18 mouse cellular contexts compared by ENCODE assay signal in the genomic region with DNA sequence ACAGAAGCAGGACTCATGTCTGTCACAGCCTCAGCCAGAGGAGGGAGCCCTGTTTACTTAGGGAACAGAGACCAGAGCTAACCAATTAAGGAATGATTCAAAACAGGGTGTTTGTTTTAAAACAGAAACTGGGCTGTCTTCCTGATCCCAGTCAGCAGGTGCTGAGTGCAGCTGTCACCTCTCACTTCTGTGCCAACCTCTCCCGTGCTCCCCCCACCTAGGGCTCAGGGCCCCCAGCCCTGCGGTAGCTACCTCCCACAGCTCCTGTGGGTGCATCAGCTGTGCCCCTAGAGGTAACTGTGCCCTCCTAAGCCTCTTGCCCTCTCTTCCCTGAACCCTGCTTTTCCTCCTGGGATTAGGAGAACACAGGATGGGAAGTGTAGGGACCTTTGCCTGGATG.
DNase-seq lines count a peak whose midpoint lies in the region; ATAC-seq and TF ChIP-seq lines count a peak whose summit lies in the region.
"Had no signal": no experiment of that assay in that cellular context is flagged by ENCODE, and none has a peak within 500 bp of the region (broad histone marks: within the 10 kb centered on the region; RNA-seq: fewer than 3 reads in every experiment).

No protein-coding gene starts in this region.

- TF ChIP-seq POLR2A in myocyte (IDR thresholded peaks at IDR 0.05; ENCODE audit: insufficient read length, low read depth): no peak

- no peaks in the 10 kb centered on the region for H3K79me3 ChIP-seq in C2C12 (ENCODE audit: low read depth)

- no peaks in the 10 kb centered on the region for H3K9me3 ChIP-seq in embryonic facial prominence, embryonic 14.5 days (ENCODE audit: control insufficient read depth, low read length)
- peaks cover 6% of the 10 kb centered on the region; the same call in 1 of the 2 replicates for H3K9me3 ChIP-seq in embryonic facial prominence, embryonic 10.5 days
- no peaks in the 10 kb centered on the region for H3K9me3 ChIP-seq in intestine, embryonic 16.5 days (ENCODE audit: control insufficient read depth, low read length)
- H3K9me3 ChIP-seq in intestine, embryonic 15.5 days: no peaks in the 10 kb centered on the region
- H3K9me3 ChIP-seq: heart, embryonic 10.5 days; hindbrain, embryonic 13.5 days had no signal

- WGBS in embryonic facial prominence, embryonic 14.5 days: 43% methylated on average over 2 of the region's 2 CpGs
- 60% methylated on average over 2 of the region's 2 CpGs for WGBS in embryonic facial prominence, embryonic 10.5 days
- WGBS in intestine, embryonic 16.5 days: 58% methylated on average over 2 of the region's 2 CpGs
- WGBS in intestine, embryonic 15.5 days: 44% methylated on average over 2 of the region's 2 CpGs

- DNase-seq in embryonic facial prominence, embryonic 14.5 days (ENCODE audit: low spot score): peak; percentile 48
- no peak for DNase-seq in embryonic facial prominence, embryonic 10.5 days (ENCODE audit: low spot score)
- DNase-seq in urinary bladder, postnatal 36 days (ENCODE audit: low spot score in 2 of 2): no peak
- DNase-seq: adrenal gland, postnatal 14 days; B cell, adult 2 months; cerebellum, postnatal 10 days; gastrocnemius, postnatal 25 days; heart, adult 11 months; heart, postnatal 10 days had no signal

- TF ChIP-seq CTCF in C2C12 (IDR thresholded peaks at IDR 0.05; ENCODE audit: control insufficient read depth, insufficient read depth, insufficient read length): no peak

- no peak overlapping the region for H3K4me3 ChIP-seq in embryonic facial prominence, embryonic 14.5 days (ENCODE audit: low read depth, low read length)
- no peak overlapping the region for H3K4me3 ChIP-seq in embryonic facial prominence, embryonic 10.5 days
- H3K4me3 ChIP-seq in intestine, embryonic 16.5 days (ENCODE audit: low read length): no peak overlapping the region
- H3K4me3 ChIP-seq in intestine, embryonic 15.5 days (replicated peaks): no peak overlapping the region
- no peak overlapping the region for H3K4me3 ChIP-seq in C2C12 (ENCODE audit: insufficient read depth, poor library complexity, severe bottlenecking)
- no peak overlapping the region for H3K4me3 ChIP-seq in myocyte
- H3K4me3 ChIP-seq: heart, embryonic 10.5 days; hindbrain, embryonic 13.5 days had no signal

- H3K4me2 ChIP-seq in embryonic facial prominence, embryonic 14.5 days (ENCODE audit: low read depth, low read length): no peak overlapping the region
- H3K4me2 ChIP-seq in intestine, embryonic 16.5 days (ENCODE audit: low read depth, low read length): no peak overlapping the region
- H3K4me2 ChIP-seq in intestine, embryonic 15.5 days (replicated peaks): no peak overlapping the region
- H3K4me2 ChIP-seq in myocyte (ENCODE audit: low read depth): no peak overlapping the region
- H3K4me2 ChIP-seq: hindbrain, embryonic 13.5 days had no signal

- H3K4me1 ChIP-seq in embryonic facial prominence, embryonic 14.5 days (ENCODE audit: control insufficient read depth, insufficient read depth, low read length): peaks cover 7% of the 10 kb centered on the region; the same call in 1 of the 2 replicates
- peaks cover 24% of the 10 kb centered on the region for H3K4me1 ChIP-seq in embryonic facial prominence, embryonic 10.5 days
- peaks cover 2% of the 10 kb centered on the region; the same call in 1 of the 2 replicates for H3K4me1 ChIP-seq in intestine, embryonic 16.5 days (ENCODE audit: control insufficient read depth, insufficient read depth, low read length)
- 0 out of 2 replicates have a peak, but pooled peaks cover 5% of the 10 kb centered on the region for H3K4me1 ChIP-seq in intestine, embryonic 15.5 days (replicated peaks)

- H3K36me3 ChIP-seq in embryonic facial prominence, embryonic 14.5 days (ENCODE audit: control insufficient read depth, insufficient read depth, low read length): no peaks in the 10 kb centered on the region
- H3K36me3 ChIP-seq in embryonic facial prominence, embryonic 10.5 days (replicated peaks): peaks cover 36% of the 10 kb centered on the region
- no peaks in the 10 kb centered on the region for H3K36me3 ChIP-seq in intestine, embryonic 16.5 days (ENCODE audit: control insufficient read depth, insufficient read depth, low read length)
- no peaks in the 10 kb centered on the region for H3K36me3 ChIP-seq in intestine, embryonic 15.5 days
- H3K36me3 ChIP-seq in C2C12 (ENCODE audit: control insufficient read depth, insufficient read depth): no peaks in the 10 kb centered on the region
- no peaks in the 10 kb centered on the region for H3K36me3 ChIP-seq in myocyte (ENCODE audit: control insufficient read depth, insufficient read depth)
- H3K36me3 ChIP-seq: heart, embryonic 10.5 days; hindbrain, embryonic 13.5 days had no signal

- H3K27me3 ChIP-seq in embryonic facial prominence, embryonic 14.5 days (replicated peaks; ENCODE audit: control insufficient read depth, insufficient read depth, low read length): no peaks in the 10 kb centered on the region
- peaks cover 10% of the 10 kb centered on the region; the same call in 1 of the 2 replicates for H3K27me3 ChIP-seq in embryonic facial prominence, embryonic 10.5 days (replicated peaks; ENCODE audit: low read depth, poor library complexity, severe bottlenecking)
- H3K27me3 ChIP-seq in intestine, embryonic 16.5 days (replicated peaks; ENCODE audit: control insufficient read depth, insufficient read depth, low read length): peaks cover 4% of the 10 kb centered on the region; the same call in 1 of the 2 replicates
- no peaks in the 10 kb centered on the region for H3K27me3 ChIP-seq in intestine, embryonic 15.5 days (replicated peaks)
- H3K27me3 ChIP-seq in C2C12 (ENCODE audit: control insufficient read depth, insufficient read depth, insufficient read length) (peaks cover 24% of the 10 kb centered on the region), myocyte (ENCODE audit: control insufficient read depth, insufficient read depth, insufficient read length) (peaks cover 21% of the 10 kb centered on the region)
- H3K27me3 ChIP-seq: hindbrain, embryonic 13.5 days; Patski had no signal

- ATAC-seq in embryonic facial prominence, embryonic 14.5 days (ENCODE audit: low read depth): peak; percentile 37; the same call in 1 of the 2 replicates
- no peak for ATAC-seq in intestine, embryonic 16.5 days
- no peak for ATAC-seq in intestine, embryonic 15.5 days
- ATAC-seq: activated CD4-positive, CD25-positive, alpha-beta regulatory T cell, adult 4 months; hindbrain, postnatal 0 days; Patski had no signal

- no peak overlapping the region for H3K27ac ChIP-seq in embryonic facial prominence, embryonic 14.5 days (replicated peaks; ENCODE audit: low read depth, low read length)
- no peak overlapping the region for H3K27ac ChIP-seq in embryonic facial prominence, embryonic 10.5 days (replicated peaks)
- no peak overlapping the region for H3K27ac ChIP-seq in intestine, embryonic 16.5 days (ENCODE audit: low read length)
- no peak overlapping the region for H3K27ac ChIP-seq in intestine, embryonic 15.5 days
- H3K27ac ChIP-seq: heart, embryonic 10.5 days; hindbrain, embryonic 13.5 days; hindbrain, postnatal 0 days had no signal

- no peaks in the 10 kb centered on the region for H3K79me2 ChIP-seq in C2C12 (ENCODE audit: control insufficient read depth, insufficient read depth)
- H3K79me2 ChIP-seq in myocyte (ENCODE audit: control insufficient read depth, insufficient read depth): no peaks in the 10 kb centered on the region

- H3K9ac ChIP-seq in embryonic facial prominence, embryonic 14.5 days (ENCODE audit: low read depth, low read length): no peak overlapping the region
- H3K9ac ChIP-seq in intestine, embryonic 16.5 days (ENCODE audit: low read depth, low read length): peak overlapping the region; percentile 21; the same call in 1 of the 2 replicates
- no peak overlapping the region for H3K9ac ChIP-seq in intestine, embryonic 15.5 days
- H3K9ac ChIP-seq: hindbrain, embryonic 13.5 days had no signal

- no peak overlapping the region for H3ac ChIP-seq in C2C12 (ENCODE audit: control insufficient read depth, insufficient read length, low read depth)
- no peak overlapping the region for H3ac ChIP-seq in myocyte (ENCODE audit: control insufficient read depth, insufficient read length)

TF ChIP-seq in C2C12, 6 proteins besides CTCF, POLR2A, EP300 and RAD21:
- TF ChIP-seq CEBPB (IDR thresholded peaks at IDR 0.05; ENCODE audit: low read depth) (no peak), MYOD1 (IDR thresholded peaks at IDR 0.05; ENCODE audit: control insufficient read depth, insufficient read length, low read depth) (peak; percentile 81), MAX (IDR thresholded peaks at IDR 0.05) (no peak), MYOG (IDR thresholded peaks at IDR 0.05; ENCODE audit: control insufficient read depth, extremely low read depth, insufficient read length) (no peak), FOSL1 (IDR thresholded peaks at IDR 0.05; ENCODE audit: insufficient read depth, low read length, poor library complexity, severe bottlenecking) (no peak)
TF ChIP-seq in C2C12: peak in this region for 1.

TF ChIP-seq in myocyte, 11 proteins besides CTCF, POLR2A, EP300 and RAD21:
- peak; percentile 9 for TF ChIP-seq TCF12 (IDR thresholded peaks at IDR 0.05; ENCODE audit: insufficient read depth, poor library complexity, severe bottlenecking)
- peak; percentile 47 for TF ChIP-seq SRF (IDR thresholded peaks at IDR 0.05; ENCODE audit: control insufficient read depth, insufficient read length, low read depth)
- TF ChIP-seq MYOG (IDR thresholded peaks at IDR 0.05; ENCODE audit: control insufficient read depth in 1 of 3, insufficient read depth in 1 of 3, insufficient read length in 2 of 3, low read depth in 2 of 3): peak in 2 of 3 experiments; percentile 61 to 78
- peak in 2 of 3 experiments; percentile 85 to 90 for TF ChIP-seq MYOD1 (IDR thresholded peaks at IDR 0.05; ENCODE audit: control insufficient read depth in 1 of 3, insufficient read length in 2 of 3, low read depth in 2 of 3)
- TF ChIP-seq MAX (IDR thresholded peaks at IDR 0.05; ENCODE audit: low read depth): no peak
- TF ChIP-seq TCF3 (IDR thresholded peaks at IDR 0.05; ENCODE audit: insufficient read length, low read depth): peak; percentile 38
